Mouse (Mus musculus): Measurements from ENCODE around the gene Gmppa. TPM values are rescaled to one million over a fixed set of nuclear protein-coding genes. Genes with fewer than 3 reads are reported as not detected.

Gene Gmppa
- total RNA-seq, 2 experiments from 2014 or later: 66.4 to 69.1 TPM

DNA sequence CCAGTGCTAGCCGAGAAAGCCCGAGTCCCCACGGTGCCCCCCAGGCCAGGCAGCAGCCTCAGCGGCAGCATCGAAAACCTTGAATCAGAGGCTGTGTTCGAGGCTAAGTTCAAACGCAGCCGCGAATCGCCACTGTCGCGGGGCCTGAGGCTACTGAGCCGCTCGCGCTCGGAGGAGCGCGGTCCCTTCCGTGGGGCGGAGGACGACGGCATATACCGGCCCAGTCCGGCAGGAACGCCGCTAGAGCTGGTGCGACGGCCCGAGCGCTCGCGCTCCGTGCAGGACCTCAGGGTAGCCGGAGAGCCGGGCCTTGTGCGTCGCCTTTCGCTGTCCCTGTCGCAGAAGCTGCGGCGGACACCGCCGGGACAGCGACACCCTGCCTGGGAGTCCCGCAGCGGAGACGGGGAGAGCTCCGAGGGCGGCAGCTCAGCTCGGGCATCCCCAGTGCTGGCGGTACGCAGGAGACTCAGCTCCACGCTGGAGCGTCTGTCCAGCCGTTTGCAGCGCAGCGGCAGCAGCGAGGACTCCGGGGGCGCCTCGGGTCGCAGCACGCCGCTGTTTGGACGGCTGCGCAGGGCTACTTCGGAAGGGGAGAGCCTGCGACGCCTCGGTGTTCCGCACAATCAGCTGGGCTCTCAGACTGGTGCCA, 12.8 kb upstream of the Gmppa start:
- no peak for DNase-seq (ENCODE audit: low spot score in 2 of 2)

DNA sequence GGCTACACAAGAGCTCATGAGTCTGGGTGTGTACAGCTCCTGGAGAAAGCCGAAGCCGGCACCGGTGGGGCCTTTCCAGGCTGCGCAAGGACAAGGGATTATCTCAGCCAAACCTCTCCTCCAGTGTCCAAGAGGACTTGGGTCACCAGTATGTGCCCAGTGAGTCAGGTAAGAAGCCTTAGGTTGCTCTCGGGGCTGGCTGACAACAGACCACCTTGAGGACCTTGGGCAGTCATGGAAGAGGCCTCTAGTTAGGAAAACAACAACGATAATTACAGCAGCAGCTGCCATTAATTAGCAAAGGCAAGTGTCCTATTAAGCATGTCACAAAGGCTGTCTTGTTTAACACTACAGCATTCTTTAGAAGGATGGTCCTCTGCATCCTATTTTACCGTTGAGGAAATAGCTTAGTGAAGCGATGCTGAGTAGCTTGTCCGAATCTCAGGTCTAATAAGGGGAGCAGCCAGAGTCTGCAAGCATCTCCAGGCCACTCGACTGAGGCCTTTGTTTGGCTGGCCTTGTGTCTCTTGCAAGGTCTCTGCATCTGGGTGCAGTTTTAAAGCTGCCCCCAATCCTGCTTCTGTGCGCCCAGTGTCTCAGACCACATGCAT, 11.8 kb upstream of the Gmppa start:
- DNase-seq (ENCODE audit: low spot score in 2 of 2): no peak

DNA sequence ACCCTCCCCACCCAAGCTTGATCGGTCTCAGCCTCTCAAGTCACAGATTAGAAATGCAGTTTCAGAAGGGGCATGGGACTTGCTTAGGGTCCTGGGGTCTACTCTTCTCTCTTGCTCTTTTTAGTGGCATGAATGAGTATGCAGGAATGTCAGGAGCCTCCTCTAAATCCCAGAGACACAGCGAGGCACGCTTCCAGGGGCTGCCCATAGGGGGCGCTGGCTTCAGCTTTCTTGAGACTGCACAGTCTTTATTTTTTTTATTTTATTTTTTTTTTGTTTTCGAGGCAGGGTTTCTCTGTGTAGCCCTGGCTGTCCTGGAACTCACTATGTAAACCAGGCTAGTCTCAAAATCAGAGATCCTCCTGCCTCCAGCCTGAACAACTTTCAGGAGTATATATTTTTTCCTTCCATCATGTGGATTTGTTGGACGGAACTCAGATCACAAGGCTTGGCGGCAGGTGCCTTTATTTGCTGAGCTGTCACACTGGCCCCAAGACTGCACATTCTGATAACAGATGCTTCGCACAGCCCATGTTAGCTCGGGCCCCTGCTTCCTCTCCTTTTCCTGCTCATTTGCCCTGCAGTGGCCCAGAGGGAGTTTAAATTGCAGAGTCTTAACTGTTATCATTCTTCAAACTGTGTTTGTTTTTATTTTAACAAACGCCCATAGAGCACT, 9.8 kb upstream of the Gmppa start:
- DNase-seq (ENCODE audit: low spot score in 2 of 2): peak in 1 of 2 experiments; percentile 57

DNA sequence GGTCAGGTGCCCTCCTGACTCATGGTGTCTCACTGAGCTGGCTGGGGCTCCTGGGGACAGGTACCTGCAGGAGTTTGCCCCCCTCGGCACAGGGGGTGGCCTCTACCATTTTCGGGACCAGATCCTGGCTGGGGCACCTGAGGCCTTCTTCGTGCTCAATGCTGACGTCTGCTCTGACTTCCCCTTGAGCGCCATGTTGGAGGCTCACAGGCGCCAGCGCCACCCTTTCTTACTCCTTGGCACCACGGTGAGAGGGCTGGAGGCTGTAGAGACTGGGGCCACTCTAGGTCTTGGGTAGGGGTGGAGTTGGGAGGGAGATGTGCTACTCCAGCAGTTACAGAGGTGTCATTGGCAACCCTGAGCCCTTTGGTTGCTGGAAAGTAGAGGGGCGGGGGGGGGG, 3.1 kb downstream of the Gmppa start:
- no peak for DNase-seq (ENCODE audit: low spot score in 2 of 2)

DNA sequence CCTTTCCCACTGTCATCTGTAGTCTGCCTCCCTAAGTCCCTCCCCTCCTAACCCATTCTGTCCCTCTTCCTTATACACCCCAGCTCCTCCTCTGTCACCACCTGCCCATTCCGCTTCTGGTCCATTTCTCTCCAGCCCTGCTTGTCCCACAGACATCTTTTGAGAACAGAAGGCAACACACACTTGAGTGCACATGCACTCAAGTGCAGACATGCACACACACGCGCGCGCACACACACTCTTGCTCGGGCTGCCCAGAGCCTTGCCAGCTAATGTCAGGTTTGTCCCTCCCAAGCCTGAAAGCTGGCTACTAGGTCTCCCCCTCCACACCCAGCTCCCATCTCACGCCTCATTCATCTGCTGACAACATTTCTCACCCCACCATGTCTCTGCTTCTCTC, 4.9 kb downstream of the Gmppa start:
- DNase-seq (ENCODE audit: low spot score in 2 of 2): no peak

DNA sequence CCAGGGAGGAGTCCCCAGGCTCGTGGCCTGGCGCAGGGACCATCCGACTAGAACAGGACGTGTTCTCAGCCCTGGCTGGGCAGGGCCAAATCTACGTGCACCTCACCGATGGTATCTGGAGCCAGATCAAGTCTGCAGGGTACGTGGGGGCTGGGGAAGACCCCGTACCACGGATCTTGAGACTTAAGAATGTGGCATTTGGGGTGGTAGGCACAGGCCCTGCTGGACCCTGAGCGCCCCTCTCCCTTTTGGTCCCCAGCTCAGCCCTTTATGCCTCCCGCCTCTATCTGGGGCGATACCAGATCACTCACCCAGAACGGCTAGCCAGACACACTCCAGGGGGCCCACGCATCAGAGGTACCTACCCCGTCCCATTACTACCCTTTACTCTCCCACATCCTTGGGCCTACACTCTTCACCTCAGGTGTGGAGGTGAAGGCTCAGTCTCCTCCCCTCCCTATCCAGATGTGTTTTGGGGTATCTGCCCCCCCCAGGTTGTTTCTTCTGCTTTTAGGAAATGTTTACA, 5.8 kb downstream of the Gmppa start:
- DNase-seq (ENCODE audit: low spot score in 2 of 2): no peak

DNA sequence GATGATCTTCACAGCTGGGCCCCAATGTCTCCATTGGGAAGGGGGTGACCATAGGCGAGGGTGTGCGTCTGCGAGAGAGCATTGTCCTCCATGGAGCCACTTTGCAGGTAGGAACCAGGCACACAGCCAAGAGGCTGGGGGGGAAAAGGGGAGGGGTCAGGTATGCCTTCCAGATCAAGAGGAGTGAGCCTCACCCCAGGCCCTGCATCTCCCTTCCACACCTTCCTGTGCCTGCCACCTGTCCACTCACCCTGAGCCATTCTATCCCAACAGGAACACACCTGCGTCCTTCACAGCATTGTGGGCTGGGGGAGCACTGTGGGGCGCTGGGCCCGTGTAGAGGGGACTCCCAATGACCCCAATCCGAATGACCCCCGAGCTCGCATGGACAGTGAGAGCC, 6.4 kb downstream of the Gmppa start:
- DNase-seq (ENCODE audit: low spot score in 2 of 2): no peak

DNA sequence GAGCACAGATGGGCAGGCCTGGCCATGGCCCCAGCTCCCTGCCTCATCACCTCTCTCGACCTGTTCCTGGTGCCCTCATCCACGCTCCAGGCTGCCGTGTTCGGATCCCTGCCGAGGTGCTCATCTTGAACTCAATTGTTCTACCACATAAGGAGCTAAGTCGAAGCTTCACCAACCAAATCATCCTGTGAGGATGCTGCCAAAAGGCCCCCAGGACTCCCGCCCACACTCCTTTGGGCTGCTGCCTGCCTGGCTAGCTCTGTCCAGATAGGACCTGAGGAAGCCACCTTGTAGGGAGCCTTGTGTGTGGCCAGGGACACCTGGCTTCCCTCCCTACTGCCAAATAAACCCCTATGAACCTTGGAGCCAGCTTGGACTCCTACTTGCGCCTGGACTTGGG, 7.1 kb downstream of the Gmppa start:
- DNase-seq (ENCODE audit: low spot score in 2 of 2): no peak

DNA sequence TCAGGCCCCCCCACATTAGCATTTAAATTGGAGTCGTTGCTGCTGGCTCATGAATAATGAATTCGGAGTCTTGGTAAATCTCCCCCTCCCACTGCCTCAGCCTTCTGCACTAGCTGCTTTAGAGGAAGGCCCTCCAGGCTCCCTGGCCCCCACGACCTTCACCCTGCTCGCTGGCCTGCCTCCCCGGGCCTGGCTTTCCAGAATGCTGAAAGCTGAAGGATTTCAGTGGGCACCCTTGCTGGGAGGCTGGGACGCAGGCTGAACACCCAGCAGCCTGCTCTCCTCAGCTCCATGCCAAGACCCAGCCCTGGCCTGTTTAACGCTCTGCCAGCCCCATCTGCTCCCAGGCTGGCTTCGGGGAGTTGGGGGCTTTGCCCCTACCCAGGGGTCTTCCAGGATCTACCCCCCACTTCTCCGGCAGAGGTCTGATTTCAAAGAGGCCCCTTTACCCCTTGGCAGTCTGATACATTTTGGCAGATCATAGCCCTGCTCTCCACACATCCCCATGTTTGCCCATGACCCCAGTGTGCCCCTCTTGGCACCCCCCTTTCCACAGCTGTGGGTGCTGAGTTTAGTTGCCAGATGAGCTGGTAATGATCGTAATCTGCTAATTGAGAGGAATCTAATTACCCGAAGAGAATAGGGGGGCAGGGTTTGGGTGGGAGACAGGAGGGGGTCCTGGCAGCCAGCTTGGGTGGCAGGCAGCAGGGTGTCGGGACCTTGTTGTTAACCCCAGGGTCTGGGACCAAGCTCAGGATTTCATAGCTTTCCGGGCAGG, 7.7 kb downstream of the Gmppa start:
- DNase-seq (ENCODE audit: low spot score in 2 of 2): no peak

DNA sequence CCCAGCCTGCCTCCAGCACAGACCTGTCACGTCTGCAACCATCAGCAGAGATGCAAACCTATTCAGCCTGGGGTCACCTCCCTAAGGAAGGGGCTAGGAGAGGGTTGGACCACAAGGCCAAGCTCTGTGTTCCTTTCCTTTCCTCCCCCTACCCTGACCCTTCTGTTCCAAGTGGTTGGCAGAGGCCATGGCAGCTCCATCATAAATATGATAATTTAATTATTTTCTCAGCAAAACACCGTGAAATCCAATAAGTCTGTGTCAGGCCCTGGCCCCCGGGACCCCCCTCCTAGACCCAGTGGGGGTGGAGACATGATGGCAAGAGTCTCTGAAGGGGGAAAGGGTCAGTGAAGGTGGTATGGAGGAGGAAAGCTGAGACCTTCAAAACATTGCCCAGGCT, 8.5 kb downstream of the Gmppa start:
- DNase-seq (ENCODE audit: low spot score in 2 of 2): no peak

DNA sequence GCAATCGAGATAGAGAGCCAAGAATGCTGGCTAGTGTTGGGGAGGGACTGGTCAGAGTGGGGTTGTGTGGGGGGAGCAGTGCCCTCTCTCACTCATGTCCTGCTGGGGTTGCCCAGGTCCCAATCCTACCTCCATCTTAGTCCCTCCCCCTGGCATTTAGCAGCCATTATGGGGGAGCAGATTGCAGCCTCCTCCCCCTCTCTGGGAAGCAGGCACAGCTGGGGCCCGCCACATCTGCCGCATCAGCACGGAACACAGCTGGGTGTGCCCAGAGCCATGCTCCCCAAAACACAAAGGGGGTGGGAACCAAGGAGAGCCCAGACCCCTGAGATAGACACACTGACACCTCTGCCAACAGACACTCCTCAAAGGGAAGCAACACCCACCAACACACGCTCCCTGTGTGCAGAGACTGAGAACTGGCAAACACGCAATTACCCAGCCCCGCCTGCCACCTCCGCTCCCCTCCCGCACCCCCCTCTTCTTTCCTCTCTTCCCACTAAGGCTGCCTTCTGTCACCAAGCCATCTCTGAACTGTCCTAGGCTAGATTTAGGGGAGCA, 9.5 kb downstream of the Gmppa start:
- DNase-seq (ENCODE audit: low spot score in 2 of 2): peak; percentile 65 to 82

DNA sequence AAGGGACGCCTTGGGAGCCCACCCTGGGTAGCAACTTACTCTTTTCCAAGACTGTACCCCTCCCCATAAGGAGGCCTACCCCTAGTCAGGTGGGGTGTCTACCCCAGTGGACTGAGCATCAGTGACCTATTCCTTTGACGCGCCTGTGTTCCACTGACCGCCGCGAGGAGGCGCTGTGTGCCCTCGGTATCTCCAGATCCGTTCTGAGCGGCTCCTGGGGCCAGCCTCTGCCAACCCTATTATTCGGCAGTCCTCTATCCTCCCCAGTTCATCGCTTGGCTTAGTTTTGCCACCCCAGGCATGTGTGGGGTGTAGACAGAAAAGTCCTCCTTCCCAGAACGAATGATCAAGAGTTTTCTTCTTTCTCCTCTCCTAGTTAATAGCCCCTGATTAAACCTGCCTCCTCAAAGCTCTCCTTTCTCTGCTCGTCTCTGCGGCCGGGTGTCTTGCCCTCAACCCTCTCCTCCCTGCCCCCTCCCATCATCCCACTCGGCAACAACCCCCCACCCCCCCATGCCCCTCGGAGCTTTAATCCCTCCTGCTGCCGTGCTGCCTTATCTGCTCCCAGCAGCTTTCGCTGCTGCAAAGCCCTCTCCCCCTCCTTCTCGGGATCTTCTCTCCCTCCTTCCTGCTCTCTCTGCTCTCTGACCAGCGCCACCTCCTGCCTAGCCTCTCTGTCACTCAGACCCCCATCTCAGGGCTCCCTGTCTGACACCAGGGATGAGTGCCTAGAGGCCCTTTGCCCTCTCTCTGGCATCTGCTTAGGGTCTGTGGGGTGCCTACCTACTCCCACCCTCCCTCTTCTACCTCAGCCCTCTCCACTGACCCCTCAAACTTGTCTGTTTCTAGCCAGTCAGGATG, 10.3 kb downstream of the Gmppa start:
- peak; percentile 48 to 82 for DNase-seq (ENCODE audit: low spot score in 2 of 2)

DNA sequence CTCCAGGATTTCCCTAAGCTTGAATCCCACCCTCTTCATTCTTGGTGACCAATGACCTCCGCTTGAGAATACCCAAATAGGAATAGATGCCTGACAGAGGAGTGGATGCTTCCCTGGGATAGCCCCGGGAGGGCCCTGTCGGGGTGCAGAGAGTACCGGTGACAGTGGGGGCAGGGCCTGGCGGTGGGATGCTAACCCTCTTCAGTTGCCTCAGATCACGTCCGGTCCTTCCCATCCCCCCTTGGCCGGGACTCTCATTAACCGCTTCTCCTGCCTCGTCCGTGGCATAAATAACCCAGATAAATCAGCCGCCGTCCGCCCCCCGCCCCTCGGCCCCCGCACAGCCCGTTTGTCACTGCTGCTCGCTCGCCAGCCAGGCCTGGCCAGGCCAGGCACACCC, 10.9 kb downstream of the Gmppa start:
- no peak for DNase-seq (ENCODE audit: low spot score in 2 of 2)

DNA sequence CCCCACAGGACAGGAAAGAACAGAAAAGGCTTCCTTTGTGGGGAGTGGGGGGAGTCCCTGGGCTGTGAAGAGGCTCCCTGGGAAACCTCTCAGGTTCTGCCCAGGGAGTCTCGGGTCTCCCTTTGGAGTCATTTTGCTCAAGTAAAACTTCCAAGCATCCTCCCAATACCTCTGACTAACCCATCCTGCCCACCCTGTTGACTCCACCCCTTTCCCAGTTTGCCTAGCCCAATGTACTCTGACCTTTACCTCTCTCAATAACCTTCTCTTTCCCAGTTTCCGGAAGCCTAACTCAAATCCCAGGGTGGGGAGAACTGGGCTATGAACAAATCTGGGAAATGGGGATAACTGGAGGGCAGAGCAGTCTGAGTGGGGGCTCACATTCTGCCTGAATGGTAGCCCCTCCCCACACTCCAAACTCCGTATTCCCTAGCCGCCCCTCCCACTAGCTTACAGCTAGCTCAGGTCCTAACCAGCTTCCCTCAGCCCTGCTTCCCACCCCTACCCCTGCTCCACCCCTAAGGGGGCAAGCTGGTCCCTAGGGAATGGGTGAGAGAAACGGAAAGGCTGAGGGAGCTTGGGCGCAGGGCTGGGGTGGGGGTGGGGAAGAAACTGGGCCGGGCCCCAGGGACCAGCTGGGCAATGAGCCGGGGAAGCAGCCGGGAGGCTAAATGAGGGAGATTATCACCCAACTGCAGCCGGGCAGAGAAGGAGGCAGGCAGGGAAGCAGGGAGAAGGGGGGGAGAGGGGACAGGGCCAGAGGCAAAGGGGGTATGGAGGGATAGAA, 11.7 kb downstream of the Gmppa start:
- DNase-seq (ENCODE audit: low spot score in 2 of 2): no peak

DNA sequence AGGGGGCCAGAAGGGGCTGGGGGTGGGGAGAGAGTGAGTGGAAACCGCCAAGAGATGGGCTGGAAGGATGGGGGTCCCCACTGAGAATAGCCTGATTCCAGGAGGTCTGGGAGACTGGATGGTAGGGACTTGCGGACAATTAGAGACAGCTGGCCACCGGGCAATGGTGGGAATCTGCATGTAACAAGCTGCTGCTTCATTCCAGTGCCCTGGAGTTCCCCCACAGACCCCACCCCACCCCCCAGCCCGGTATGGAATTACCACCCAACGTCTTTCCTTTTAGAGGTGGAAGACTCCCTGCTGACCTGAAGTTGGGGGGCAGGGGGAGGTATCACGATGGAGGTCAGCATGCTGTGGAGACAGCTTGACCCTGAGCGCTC, 12.3 kb downstream of the Gmppa start:
- no peak for DNase-seq (ENCODE audit: low spot score in 2 of 2)

DNA sequence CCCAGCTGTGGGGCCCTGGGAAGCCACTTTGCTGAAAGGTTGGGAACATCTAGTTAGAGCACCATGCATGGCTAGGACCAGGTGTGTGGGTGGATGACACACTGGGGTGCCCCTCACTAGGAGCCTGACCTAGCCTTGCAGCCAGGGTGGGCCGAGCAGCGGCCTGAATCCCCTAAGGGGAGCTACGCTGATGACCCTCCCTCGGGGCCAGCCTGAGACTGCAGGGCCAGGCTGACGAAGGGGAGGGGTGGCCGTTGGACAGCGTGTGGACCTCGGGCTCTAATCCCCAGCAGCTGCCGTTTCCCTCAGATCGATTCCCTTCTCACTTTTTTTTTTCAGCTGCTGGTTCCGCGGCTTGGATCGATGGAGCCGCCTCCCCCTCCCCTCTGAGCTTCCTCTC, 13.2 kb downstream of the Gmppa start:
- no peak for DNase-seq (ENCODE audit: low spot score in 2 of 2)

DNA sequence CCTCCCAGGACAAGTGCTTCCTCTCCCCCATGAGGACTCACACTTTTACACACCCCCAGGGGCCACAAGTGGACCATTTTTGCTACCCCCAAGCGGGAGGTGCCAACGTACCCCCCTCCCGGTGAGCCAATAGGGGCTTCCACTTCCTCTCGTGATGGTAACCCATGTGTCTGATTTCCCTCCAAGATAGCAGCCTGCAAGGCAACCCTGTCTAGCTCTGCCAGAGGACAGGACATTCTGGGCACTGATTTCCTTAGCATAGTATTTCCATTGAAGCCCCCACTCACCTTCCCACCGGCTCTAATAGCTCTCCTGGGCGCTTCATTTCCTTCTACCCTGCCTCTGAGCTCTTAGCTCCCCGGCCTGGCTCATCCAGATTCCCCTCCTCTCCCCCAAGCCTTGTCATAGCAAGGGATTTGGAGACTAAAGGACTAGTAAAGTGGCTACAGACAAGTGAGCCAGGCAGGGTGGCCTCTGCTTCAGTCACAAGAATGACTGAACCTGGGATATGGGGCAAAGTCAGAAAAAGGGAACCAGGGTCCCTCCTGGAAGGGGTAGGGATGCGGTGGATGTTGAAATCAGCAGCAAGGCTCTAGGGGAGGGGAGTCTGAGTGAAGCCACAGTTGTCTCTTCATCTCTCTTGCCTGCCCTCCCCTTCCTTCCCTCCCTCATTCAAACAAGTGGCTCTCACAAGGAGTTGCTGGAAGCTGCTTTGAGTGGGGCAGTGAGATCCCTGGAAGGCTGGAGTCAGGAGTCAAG, 13.8 kb downstream of the Gmppa start:
- no peak for DNase-seq (ENCODE audit: low spot score in 2 of 2)

DNA sequence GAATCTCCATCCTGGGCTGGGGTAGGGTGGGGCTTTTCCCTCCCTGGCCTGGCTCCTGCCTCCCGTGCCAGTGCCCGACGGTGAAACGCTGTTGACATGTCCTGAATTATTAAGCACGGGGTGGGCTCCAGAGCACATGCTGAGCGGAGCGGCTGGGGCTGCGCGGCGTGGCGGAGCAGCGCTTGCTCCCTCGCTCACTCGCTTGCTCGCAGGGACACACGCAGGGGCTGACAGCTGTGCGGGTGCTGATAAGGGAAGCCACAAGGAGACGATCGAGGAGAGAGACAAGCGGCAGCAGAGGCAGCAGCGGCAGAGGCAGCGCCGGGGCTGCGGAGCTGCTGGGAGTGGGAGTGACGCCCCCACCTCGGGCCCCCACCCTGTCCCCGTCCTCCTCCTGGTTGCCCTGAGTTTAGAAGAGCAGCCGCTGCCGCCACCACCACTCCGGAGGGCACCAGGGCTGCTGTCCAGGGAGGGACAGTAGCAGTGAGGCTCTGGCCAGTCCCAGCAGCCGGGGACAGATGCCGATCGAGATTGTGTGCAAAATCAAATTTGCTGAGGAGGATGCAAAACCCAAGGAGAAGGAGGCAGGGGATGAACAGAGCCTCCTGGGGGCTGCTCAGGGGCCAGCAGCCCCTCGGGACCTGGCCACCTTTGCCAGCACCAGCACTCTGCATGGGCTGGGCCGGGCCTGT, 14.7 kb downstream of the Gmppa start, which contains the start of gene Asic4:
Gene Asic4, plus strand, starts transcription at position 123 of the 692 bp plus-strand sequence.
- no peak for DNase-seq (ENCODE audit: low spot score in 2 of 2)
